Mouse (Mus musculus) hindbrain, postnatal 0 days (tissue): ENCODE results near the gene Tbc1d22a. TPM values are rescaled to one million over a fixed set of nuclear protein-coding genes. Genes with fewer than 3 reads are reported as not detected.
A peak's percentile ranks its signal among the peaks of the same experiment; 100 is the strongest.

Experiments used
- ATAC-seq: fragments of 200-750 bp; cut with Nextera tagmentation; 2 replicates; pipeline ENCODE4 v1.8.0; 2017; ENCODE audit warnings: mild to moderate bottlenecking, moderate TSS enrichment, moderate library complexity
- DNase-seq: peaks from one replicate; pipeline ENCODE4 v3.0.0-alpha.2; 2015; ENCODE audit warnings: low spot score
- H3K27ac ChIP-seq: fragments of 300-500 bp; sonication (generic); 2 replicates; pipeline ENCODE4 v1.5.1; 2014; ENCODE audit warnings: mild to moderate bottlenecking
- H3K27me3 ChIP-seq: fragments of 300-500 bp; sonication (generic); 2 replicates; pipeline ENCODE4 v1.6.1; 2014; ENCODE audit warnings: low read length, mixed read lengths; ENCODE audit not compliant: insufficient read depth
- H3K36me3 ChIP-seq: fragments of 300-500 bp; sonication (generic); 2 replicates; pipeline ENCODE4 v1.6.1; 2014; ENCODE audit warnings: low read length, mixed read lengths; ENCODE audit not compliant: insufficient read depth
- H3K4me1 ChIP-seq: fragments of 300-500 bp; sonication (generic); 2 replicates; pipeline ENCODE4 v1.6.1; 2014; ENCODE audit warnings: antibody characterized with exemption, low read length, mixed read lengths; ENCODE audit not compliant: insufficient read depth
- H3K4me2 ChIP-seq: fragments of 300-500 bp; sonication (generic); 2 replicates; pipeline ENCODE4 v1.6.1; 2014; ENCODE audit warnings: low read depth, mild to moderate bottlenecking, low read length, moderate library complexity, mixed read lengths
- H3K4me3 ChIP-seq: fragments of 300-500 bp; sonication (generic); 2 replicates; pipeline ENCODE4 v1.5.1; 2014; ENCODE audit warnings: low read length
- H3K9ac ChIP-seq: fragments of 300-500 bp; sonication (generic); replicated peaks from 2 replicates; pipeline ENCODE4 v1.6.1; 2014; ENCODE audit warnings: mild to moderate bottlenecking, low read length, moderate library complexity, mixed read lengths
- H3K9me3 ChIP-seq: fragments of 300-500 bp; sonication (generic); 2 replicates; pipeline ENCODE4 v1.6.1; 2016; ENCODE audit warnings: low read length, mixed read lengths
- CTCF ChIP-seq: IDR thresholded peaks from 2 replicates; pipeline ENCODE4 v1.5.1; 2016; ENCODE audit warnings: antibody characterized with exemption, control low read depth, low read depth
- WGBS: fragments of 180-500 bp; shearing (Covaris S2); extraction: QIAGEN DNeasy Blood & Tissue Kit; methylation state at CpG from one replicate; pipeline ENCODE4 v1.1.7; 2014; 5-methylcytosine and 5-hydroxymethylcytosine counted together
- polyA plus RNA-seq: library from polyadenylated mRNA; unstranded; fragments of >200 nt; fragmentation: Nextera tagmentation; extraction: Ambion mirVana; gene quantifications from 2 replicates; pipeline ENCODE4 v1.2.1, GENCODE M21; 2015
- total RNA-seq: library from RNA; depleted of rRNA; stranded (reverse); fragments of >200 nt; gene quantifications from 2 replicates; pipeline ENCODE4 v1.2.3, GENCODE M21; 2014

The Tbc1d22a gene
- total and polyA plus RNA-seq, 2 experiments from 2014 or later, result 13.6 to 26.2 TPM

- DNase-seq (no peak), ATAC-seq (no peak)
- 58% methylated on average over 5 of the region's 5 CpGs for WGBS
- Histone ChIP-seq H3K36me3 (no peaks in the 10 kb centered on the region), H3K4me1 (0 out of 2 replicates have a peak, but pooled peaks cover 8% of the 10 kb centered on the region), H3K4me3 (no peak overlapping the region), H3K9ac (no peak overlapping the region), H3K27me3 (no peaks in the 10 kb centered on the region), H3K27ac (no peak overlapping the region), H3K4me2 (no peak overlapping the region), H3K9me3 (no peaks in the 10 kb centered on the region)
- no peak for TF ChIP-seq CTCF
Observed at GRCm38 (mm10) chr15:86256201-86256600, 41.9 kb downstream of the Tbc1d22a start.

- H3K36me3 ChIP-seq, result no peaks in the 10 kb centered on the region
- H3K9me3 ChIP-seq, result no peaks in the 10 kb centered on the region
- H3K9ac ChIP-seq, result no peak overlapping the region
- no peak overlapping the region for H3K4me2 ChIP-seq
- no peaks in the 10 kb centered on the region for H3K27me3 ChIP-seq
- TF ChIP-seq CTCF, result no peak
- peak; percentile 55; the same call in 1 of the 2 replicates for ATAC-seq
- no peak overlapping the region for H3K4me3 ChIP-seq
- 0 out of 2 replicates have a peak, but pooled peaks cover 8% of the 10 kb centered on the region for H3K4me1 ChIP-seq
- WGBS, result 23% methylated on average over 4 of the region's 4 CpGs
- peak; percentile 44 for DNase-seq
- no peak overlapping the region for H3K27ac ChIP-seq
Observed at GRCm38 (mm10) chr15:86256728-86257179, 42.5 kb downstream of the Tbc1d22a start.

DNA sequence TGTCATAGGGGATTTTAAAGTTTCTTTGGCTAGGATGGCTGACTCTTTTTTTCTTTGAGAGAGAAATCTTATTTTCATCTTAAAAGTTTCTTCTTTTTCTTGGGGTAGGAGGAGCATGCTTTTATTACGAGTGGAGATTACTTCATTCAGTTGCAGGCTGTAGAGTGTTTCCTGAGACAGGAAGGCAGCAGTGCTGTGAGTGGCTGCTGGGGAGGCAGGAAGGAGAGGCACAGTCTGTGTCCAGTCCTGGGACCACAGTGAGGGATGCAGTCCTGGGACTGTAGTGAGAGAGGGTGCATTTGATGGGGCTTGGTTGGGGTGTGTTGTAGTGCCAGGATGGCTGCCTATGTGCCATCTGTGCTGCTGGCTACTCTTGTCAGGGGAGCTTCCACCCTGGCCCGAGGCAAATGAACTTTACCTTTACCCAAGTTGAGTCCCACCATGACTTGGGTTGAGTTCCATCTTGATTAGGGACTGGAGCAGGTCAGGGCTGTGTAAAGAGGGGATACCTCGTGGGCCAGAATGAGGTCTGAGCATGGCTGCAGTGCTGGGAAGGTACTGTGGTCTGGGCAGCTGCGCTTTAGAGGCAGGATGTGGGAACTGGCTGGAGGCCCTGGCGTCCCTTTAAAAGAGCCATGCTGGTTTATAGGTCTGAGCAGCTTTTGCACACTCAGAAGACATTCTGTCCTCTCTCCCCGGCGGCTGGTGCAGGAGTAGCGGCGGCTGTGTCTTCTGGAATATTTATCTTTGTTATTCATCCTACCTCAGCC, 43.8 kb downstream of the Tbc1d22a start:
- no peak for DNase-seq
- no peak overlapping the region for H3K9ac ChIP-seq
- 72% methylated on average over 9 of the region's 9 CpGs for WGBS
- no peak overlapping the region for H3K4me3 ChIP-seq
- H3K36me3 ChIP-seq, result no peaks in the 10 kb centered on the region
- 0 out of 2 replicates have a peak, but pooled peaks cover 8% of the 10 kb centered on the region for H3K4me1 ChIP-seq
- H3K27ac ChIP-seq, result no peak overlapping the region
- no peak overlapping the region for H3K4me2 ChIP-seq
- no peak for ATAC-seq
- no peaks in the 10 kb centered on the region for H3K27me3 ChIP-seq
- TF ChIP-seq CTCF, result no peak
- H3K9me3 ChIP-seq, result no peaks in the 10 kb centered on the region

DNA sequence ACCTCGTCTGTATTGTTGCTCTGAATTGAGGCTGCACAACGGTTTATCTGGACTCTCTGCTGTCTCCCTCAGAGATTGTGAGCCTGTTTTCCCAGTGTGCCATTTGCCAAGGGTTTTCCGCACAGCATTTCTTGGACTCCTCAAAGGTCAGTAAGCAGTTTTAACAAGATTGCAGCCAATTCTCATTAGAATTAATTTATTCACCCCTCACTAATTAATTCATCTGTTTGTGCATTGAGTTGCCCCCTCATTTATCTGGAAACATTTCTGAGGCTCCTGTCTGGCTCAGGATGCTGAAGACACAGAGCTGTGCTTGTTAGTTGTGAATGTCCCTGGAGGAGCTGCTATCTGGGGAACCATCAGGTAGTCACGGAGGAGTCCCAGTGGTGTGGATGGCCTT, 45.0 kb downstream of the Tbc1d22a start:
- Histone ChIP-seq H3K4me3 (no peak overlapping the region), H3K9me3 (no peaks in the 10 kb centered on the region), H3K4me1 (0 out of 2 replicates have a peak, but pooled peaks cover 4% of the 10 kb centered on the region), H3K27me3 (no peaks in the 10 kb centered on the region), H3K9ac (no peak overlapping the region), H3K27ac (no peak overlapping the region), H3K4me2 (no peak overlapping the region), H3K36me3 (no peaks in the 10 kb centered on the region)
- DNase-seq, result no peak
- no peak for ATAC-seq
- no peak for TF ChIP-seq CTCF
- WGBS, result 50% methylated on average over 4 of the region's 4 CpGs

DNA sequence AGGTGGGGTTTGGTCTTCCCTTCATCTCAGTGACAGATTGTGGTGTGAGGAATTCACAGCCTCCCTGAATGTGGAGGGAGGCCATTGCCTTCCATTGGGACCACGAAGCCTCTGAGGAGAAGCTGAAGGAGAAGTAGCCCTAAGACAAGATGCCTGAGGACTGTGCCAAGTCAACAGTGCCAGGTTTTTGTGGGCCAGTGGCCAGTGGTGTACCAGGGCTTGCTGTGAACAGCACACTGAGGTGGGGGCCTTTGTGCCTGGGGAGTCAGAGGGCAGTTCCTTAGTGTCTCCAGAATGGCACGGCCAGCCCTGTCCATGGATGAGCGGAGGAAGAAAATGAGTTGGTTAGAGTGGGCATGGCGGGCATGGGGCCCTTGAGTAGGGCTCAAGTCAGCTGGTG, 45.9 kb downstream of the Tbc1d22a start:
- Histone ChIP-seq H3K4me3 (no peak overlapping the region), H3K4me1 (0 out of 2 replicates have a peak, but pooled peaks cover 4% of the 10 kb centered on the region), H3K36me3 (no peaks in the 10 kb centered on the region), H3K27me3 (no peaks in the 10 kb centered on the region), H3K27ac (no peak overlapping the region), H3K9me3 (no peaks in the 10 kb centered on the region), H3K9ac (no peak overlapping the region), H3K4me2 (no peak overlapping the region)
- WGBS, result 76% methylated on average over 4 of the region's 4 CpGs
- ATAC-seq, result no peak
- no peak for TF ChIP-seq CTCF
- DNase-seq, result no peak

GRCm38 (mm10) chr15:86264389-86264788, 50.1 kb downstream of the Tbc1d22a start:
- WGBS, result 71% methylated on average over 3 of the region's 3 CpGs
- no peak overlapping the region for H3K9ac ChIP-seq
- H3K4me1 ChIP-seq, result 0 out of 2 replicates have a peak, but pooled peaks cover 4% of the 10 kb centered on the region
- no peak overlapping the region for H3K4me2 ChIP-seq
- H3K4me3 ChIP-seq, result no peak overlapping the region
- no peak for TF ChIP-seq CTCF
- no peaks in the 10 kb centered on the region for H3K9me3 ChIP-seq
- ATAC-seq (no peak), DNase-seq (no peak)
- no peaks in the 10 kb centered on the region for H3K36me3 ChIP-seq
- no peak overlapping the region for H3K27ac ChIP-seq
- H3K27me3 ChIP-seq, result no peaks in the 10 kb centered on the region

DNA sequence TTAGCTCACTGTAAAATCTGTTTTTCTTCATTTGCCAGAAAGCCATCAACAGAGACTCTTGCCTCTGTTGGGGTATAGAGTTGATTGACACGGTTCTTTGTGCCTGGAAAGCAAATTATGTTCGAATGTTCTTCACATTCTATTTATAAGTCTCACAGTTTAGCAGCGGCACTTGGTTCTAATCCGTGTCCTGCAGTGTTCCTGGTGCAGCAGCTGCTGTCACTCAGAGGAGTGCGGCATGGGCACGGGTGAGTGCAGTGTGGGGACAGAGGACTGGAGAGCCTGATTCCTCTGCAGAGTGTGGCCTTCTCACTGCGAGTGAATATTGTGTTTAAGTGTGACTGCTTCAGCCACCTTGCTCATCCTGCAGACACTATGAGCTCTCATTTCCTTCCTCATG, 50.5 kb downstream of the Tbc1d22a start:
- no peaks in the 10 kb centered on the region for H3K27me3 ChIP-seq
- ATAC-seq (no peak), DNase-seq (no peak)
- no peaks in the 10 kb centered on the region for H3K9me3 ChIP-seq
- no peak overlapping the region for H3K4me3 ChIP-seq
- H3K4me1 ChIP-seq, result 0 out of 2 replicates have a peak, but pooled peaks cover 4% of the 10 kb centered on the region
- H3K27ac ChIP-seq, result no peak overlapping the region
- TF ChIP-seq CTCF, result no peak
- no peak overlapping the region for H3K4me2 ChIP-seq
- no peak overlapping the region for H3K9ac ChIP-seq
- H3K36me3 ChIP-seq, result no peaks in the 10 kb centered on the region
- WGBS, result 36% methylated on average over 7 of the region's 7 CpGs
